Mouse (Mus musculus): ENCODE data around the gene Igfbp6.
"Not testable (repeated sequence)": the region's sequence is repeated elsewhere in the genome, so short reads cannot be mapped to it uniquely, and the experiment has no call there.

The Igfbp6 gene

GRCm38 (mm10) chr15:102141120-102141519, 3.0 kb upstream of the Igfbp6 start:
- DNase-seq (ENCODE audit: low spot score in 2 of 2), result no peak

DNA sequence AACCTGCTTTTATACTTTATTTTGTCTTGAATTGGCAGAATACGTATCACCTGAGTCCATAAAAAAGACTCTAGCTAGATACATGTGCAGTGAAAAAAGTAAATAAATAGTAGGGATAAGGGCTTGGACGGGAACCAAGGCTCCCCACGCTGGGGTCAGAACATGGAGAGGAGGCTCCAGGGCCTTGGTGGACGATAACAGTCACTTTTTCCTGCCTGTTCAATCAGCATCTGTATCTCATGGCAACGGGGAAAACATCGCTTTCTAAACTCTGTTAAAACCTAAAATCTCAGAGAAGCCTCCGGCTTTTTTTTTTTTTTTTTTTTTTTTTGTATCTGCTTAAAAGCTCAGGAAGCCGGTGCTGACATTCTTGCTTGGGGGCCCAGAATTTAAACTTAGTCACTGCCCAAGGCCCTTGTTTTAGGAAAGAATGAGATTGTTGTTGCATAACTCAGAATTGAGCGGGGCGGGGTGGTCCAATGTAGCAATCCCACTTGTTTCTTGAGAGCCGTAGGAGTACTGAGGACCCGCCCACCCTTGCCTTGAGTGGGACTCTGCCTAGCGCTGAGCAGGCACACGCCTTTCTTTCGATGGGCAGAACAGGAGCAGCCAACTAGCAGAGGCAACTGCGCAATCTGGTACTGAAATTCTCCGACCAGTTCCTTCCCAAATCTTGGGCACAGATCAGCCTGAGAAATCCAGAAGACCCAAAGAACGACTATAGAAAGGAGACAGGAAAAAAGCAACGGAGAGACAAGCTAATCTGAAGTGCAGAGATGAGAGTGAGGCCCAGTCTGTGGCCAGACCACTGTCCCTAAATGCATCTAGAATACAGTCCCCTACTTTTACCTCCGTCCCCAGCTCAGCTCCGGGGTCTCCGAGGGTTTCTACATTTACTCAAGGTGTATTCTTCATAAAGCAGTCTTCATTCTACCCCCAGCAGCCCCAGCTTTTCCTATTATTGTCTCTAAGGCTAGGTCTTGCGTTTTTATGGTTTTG, 949 bp upstream of the Igfbp6 start:
- peak; percentile 37 to 52 for DNase-seq (ENCODE audit: low spot score in 2 of 2)

GRCm38 (mm10) chr15:102144726-102145125, 564 bp downstream of the Igfbp6 start:
- peak in 1 of 2 experiments; percentile 24 for DNase-seq (ENCODE audit: low spot score in 2 of 2)

GRCm38 (mm10) chr15:102145330-102145729, 1.2 kb downstream of the Igfbp6 start:
- peak; percentile 66 to 76 for DNase-seq (ENCODE audit: low spot score in 2 of 2)

DNA sequence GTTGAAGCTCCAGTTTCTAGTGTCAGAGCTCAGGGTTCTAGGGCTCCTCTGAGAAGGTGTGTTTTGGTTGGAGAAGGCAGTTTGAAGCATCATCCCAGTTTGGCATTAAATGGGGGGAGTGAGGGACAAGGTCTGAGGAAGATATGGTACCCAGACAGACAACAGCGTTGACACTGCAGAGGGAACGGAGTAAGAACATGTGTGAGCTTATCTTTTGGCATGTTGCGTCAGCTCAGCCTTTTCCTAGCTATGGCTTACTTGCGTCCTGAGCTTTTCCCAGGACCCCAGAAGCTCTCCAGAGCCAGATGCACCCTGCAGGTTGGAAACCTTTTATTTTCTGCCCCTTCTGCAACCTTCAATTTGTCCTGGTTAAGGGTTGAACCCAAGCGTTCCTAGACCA, 1.9 kb downstream of the Igfbp6 start:
- no peak for DNase-seq (ENCODE audit: low spot score in 2 of 2)

DNA sequence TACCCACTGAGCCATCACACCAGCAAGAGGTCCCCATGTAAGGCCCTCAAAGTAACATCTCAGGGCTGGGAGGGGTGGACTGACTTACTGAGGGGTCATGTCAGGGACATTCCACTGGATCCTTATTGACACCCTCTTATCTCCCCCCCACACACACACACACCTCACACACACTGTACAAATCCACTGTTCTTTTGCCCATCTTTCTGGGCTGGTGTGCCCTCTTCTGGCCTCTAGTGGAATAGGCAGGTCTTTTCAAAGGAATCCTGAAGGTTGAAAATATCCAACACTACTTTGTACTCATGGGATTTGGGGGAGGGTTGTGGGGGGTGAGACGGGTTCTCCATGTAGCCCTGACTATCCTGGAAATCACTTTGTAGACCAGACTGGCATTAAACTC, 2.7 kb downstream of the Igfbp6 start:
- peak; percentile 27 to 57 for DNase-seq (ENCODE audit: low spot score in 2 of 2)

DNA sequence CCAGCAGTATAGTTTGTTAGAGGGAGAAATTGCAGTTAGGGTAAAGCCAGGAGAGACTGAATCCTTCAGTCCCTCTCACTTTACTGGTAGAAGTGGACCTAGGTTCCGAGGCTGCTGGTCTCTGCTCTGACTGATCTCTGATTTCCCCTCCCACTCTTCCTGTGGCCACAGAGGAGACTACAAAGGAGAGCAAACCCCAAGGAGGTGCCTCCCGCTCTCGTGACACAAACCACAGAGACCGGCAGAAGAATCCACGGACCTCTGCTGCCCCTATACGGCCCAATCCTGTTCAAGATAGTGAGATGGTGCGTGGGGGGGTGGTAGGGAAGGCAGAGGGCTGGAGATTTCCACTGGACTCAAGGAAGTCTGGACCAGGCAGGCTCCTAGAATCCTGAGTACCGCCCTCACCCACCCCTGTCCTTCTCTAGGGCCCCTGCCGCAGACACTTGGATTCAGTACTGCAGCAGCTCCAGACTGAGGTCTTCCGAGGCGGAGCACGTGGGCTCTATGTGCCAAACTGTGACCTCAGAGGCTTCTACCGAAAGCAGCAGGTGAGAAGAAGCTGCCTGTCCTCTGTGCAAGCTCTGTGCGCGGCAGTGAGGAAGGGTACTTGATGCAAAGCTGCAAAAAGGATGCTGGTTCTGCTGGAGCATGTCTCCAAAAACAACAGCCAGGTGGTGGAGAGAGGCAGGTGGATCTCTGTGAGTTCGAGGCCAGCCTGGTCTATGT, 3.7 kb downstream of the Igfbp6 start:
- no peak for DNase-seq (ENCODE audit: low spot score in 2 of 2)

DNA sequence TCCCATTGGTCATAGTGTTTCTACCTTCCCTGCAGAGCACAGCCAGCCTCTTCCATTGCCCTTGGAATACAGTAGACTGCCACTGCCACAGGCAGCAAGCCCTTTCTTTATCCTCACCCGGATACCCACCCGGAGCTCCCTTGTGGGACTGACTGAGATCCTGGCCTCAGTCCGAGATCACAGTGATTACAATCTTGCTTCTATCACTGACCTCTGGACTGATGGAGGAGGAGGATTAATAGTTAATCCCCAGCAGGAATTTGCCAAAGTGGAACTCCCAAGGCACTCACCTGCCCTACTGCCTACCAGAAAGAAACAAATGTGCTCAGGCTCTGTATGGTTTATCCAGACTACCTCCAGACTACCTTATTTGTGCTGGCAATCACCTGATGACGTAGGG, 5.4 kb downstream of the Igfbp6 start:
- no peak for DNase-seq (ENCODE audit: low spot score in 2 of 2)

GRCm38 (mm10) chr15:102150301-102151135, 6.4 kb downstream of the Igfbp6 start, which contains the start of gene Soat2:
Soat2 (plus strand) TSS chr15:102150526.
- no peak for DNase-seq (ENCODE audit: low spot score in 2 of 2)

DNA sequence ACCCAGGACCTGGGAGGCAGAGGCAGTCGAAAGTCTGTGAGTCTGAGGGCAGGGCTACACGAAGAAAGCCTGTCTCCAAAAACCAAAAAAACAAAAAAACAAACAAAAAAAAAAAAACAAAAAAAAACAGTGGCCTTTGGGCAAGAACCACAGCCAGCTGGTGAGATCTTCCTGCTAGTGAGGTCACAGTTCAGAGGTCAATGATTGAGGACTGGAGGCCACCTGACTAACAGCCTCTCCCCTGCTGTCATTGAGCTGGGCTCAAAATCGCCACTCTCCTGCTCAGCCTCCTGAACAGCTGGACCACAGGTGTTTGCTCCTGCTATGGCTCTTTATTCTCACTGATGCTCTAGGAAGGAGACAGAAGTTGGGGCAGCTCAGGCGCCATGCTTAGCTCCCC, 8.5 kb downstream of the Igfbp6 start:
- DNase-seq (ENCODE audit: low spot score in 2 of 2), result no peak

DNA sequence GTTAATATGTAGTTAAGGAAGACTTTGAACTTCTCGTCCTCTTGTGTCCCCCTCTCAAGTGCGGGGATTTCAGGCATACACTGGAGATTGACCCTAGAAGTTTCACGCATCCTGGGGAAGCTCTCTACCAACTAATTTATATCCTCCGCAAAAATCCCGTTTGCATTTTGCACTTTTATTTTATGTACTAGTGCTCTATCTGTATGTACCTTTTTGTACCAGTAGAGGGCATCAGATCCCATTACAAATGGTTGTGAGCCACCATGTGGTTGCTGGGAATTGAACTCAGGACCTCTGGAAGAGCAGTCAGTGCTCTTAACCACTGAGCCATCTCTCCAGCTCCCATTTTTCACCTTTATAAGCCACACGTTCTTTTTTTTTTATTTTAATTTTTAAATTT, 10.8 kb downstream of the Igfbp6 start:
- DNase-seq (ENCODE audit: low spot score in 2 of 2), result not testable (repeated sequence)

GRCm38 (mm10) chr15:102156836-102157235, 12.7 kb downstream of the Igfbp6 start:
- DNase-seq (ENCODE audit: low spot score in 2 of 2), result no peak

DNA sequence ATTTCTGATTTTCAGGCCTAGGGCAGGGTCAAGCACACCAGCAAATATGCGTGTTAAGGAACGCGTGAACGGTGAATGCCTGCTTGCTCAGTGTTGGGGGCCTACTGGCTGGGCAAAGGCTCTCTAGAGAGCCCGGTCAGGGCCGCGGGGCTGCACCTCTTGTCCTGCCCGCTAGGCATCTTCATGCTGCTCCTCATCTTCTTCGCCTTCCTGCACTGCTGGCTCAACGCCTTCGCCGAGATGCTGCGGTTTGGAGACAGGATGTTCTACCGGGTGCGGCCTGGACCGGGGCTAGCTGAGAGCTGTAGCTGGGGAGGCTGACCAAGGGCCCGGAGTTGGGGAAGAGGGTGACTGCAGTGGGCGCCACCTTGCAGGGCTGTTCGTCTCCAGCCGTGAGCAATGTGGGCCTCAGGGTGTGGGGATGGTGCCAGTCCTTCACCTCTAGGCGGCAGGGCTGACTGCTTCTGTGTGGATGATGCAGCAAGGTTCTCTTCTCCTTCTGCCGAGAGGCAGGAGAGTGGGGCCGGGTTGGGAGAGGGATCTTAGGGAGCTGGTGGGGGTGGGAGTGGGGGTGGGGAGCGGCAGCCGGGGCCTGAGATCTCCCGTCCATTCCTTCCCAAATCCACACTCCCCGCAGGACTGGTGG, 16.4 kb downstream of the Igfbp6 start:
- no peak for DNase-seq (ENCODE audit: low spot score in 2 of 2)

DNA sequence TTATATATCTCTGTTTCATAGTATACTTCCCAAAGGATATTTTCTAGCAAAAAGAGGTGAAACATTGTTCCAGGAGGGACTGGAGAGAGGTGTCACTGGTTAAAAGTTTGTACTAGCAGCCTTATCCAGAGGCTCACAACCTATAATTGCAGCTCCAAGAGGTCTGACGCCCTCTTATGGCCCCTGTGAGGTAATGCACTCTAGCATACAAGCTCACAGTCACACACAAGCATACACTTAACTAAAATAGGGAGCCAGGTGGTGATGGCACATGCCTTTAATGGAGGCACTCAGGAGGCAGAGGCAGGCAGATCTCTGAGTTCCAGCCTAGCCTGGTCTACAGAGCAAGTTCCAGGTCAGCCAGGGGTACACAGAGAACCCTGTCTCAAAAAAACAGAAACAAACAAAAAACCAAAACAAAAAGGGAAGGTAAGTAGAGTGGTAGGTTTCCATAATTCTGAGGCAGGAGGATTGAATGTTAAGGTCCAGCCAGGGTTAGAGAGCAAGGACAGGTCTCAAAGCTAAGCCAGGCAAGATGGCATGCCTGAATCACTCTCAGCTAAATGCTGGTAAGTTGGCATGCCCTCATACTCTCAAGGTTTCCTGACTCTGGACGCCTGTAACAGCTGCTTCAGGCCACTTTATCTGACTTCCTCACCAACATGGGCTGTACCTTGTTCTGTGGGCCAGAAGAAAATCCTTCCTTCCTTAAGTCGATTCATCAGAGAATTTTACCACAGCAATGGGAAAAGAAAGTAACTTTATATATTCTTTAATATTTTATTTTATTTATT, 19.9 kb downstream of the Igfbp6 start:
- DNase-seq (ENCODE audit: low spot score in 2 of 2), result no peak

- no peak for DNase-seq (ENCODE audit: low spot score in 2 of 2)
Observed at GRCm38 (mm10) chr15:102165468-102166100, 21.4 kb downstream of the Igfbp6 start.

DNA sequence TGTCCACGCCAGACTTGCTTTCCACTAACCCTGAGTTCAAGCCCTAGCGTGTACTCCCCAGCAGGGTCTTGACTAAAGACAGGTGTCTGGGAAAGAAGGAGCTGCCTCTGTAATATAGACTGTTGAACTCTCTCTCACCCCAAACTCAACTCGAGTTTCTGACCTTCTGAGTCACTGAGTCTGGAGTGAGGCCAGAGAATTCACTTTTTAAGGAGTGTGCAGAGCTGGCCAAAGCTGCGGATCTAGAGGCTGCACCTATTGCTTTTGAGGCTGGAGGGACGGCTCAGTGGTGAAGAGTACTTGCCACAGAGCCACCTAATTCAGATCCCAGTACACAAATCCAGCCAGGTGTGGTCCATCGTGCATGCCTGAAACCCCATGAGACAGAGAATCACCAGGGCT, 23.5 kb downstream of the Igfbp6 start:
- no peak for DNase-seq (ENCODE audit: low spot score in 2 of 2)

DNA sequence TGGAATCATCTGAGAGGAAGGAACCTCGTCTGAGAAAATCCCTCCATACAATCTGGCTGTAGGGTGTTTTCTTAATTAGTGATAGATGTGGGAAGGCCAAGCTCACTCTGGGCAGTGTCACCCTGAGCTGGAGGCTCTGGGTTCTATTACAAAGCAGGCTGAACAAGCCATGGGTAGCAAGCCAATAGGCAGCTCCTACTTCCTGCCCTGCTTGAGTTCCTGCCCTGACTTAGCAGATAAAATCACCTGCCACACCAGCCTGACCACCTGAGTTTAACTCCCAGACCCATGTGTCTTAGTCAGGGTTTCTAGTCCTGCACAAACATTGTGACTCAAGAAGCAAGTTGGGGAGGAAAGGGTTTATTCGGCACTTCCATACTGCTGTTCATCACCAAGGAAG, 24.9 kb downstream of the Igfbp6 start:
- DNase-seq (ENCODE audit: low spot score in 2 of 2), result no peak

DNA sequence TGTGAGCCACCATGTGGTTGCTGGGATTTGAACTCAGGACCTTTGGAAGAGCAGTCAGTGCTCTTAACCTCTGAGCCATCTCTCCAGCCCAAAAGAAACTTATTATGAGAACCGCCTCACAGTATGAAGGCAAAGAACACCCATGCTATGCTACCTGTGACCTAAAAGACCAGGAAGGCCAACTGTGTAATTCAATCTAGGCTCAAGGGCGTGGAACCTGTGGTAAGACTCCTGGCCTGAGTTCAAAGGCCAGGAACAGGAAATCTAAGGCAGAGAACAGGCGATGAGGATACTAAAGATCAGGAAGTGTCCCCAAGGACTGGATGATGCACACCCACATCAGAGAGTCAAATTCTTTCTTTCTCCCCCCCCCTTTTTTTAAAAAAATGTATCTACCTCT, 29.4 kb downstream of the Igfbp6 start:
- no peak for DNase-seq (ENCODE audit: low spot score in 2 of 2)

DNA sequence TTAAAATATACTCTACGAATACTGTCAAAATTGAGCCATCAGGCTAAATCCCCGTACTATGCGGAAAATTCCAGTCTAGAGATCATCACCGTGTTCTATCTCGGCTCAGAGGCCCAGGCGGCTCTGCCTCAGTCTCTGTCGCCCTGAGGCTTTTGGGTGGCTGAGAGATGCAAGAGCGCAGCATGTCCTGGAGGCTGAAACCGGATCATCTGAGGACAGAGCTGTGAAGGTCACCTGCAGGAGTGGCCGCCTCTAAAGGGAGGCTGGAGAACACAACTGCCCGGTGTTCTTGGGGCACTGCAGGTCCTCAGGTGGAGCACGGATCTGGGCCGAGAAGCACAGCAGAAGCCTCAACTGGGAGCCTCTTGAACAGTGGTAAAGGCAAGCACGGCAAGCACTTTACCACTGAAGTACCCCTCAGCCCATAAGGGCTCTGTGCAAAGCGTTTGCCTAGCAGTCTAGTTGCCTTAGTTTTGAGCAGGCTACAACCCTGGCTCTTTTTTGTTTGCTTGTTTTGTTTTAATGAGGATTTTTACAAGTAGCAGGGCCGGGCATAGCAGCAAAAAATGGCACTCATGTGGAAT, 31.7 kb downstream of the Igfbp6 start:
- no peak for DNase-seq (ENCODE audit: low spot score in 2 of 2)
